Mouse (Mus musculus): Measurements from ENCODE around the gene Hba-a1. TPM values are rescaled to one million over a fixed set of nuclear protein-coding genes. Genes with fewer than 3 reads are reported as not detected.

The Hba-a1 gene
- total RNA-seq, 2 experiments from 2014 or later: 552 to 580 TPM

DNA sequence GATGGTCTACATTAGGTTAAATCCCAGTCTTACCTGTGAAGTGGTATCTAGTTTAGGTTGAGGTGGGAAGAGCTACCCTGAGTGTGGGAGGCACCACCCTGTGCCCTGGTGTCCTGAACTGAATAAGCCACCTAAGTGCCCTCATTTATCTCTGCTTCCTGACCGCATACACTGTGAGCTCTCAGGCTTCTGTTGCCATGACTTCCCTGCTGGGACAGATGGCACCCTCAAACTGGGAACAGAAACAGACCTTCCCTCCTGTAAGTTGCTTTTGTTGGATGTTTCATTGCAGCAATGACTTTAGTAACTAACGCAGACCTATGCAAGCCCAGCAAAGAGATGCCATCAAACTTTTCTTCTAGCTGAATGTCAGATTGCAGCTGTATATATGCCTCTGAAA, 49.9 kb downstream of the Hba-a1 start:
- no peak for DNase-seq (ENCODE audit: extremely low spot score in 1 of 2, low spot score in 1 of 2)

Other genes with a start within 250 kb of the Hba-a1 start
- gene Il9r, start 83.2 kb upstream of the Hba-a1 start, total RNA-seq (2021): not detected
- 10 to 100 TPM; 21.2 to 26.9 TPM for gene Snrnp25, start 78.1 kb upstream of the Hba-a1 start, total RNA-seq (2021)
- gene Rhbdf1, start 61.2 kb upstream of the Hba-a1 start, total RNA-seq (2021): 10 to 100 TPM; 14.0 to 18.3 TPM
- 10 to 100 TPM; 18.1 to 19.9 TPM for gene Mpg, start 57.0 kb upstream of the Hba-a1 start, total RNA-seq (2021)
- gene Nprl3, start 15.8 kb upstream of the Hba-a1 start, total RNA-seq (2021): 10 to 100 TPM; 49.1 to 67.0 TPM
- not detected for gene Hba-x, start 7.1 kb upstream of the Hba-a1 start, total RNA-seq (2021)
- gene Hbq1b, start 3.5 kb downstream of the Hba-a1 start, total RNA-seq (2021): 1 to 10 TPM; 1.6 to 4.3 TPM
- 100 to 1,000 TPM; 469 to 517 TPM for gene Hba-a2, start 13.0 kb downstream of the Hba-a1 start, total RNA-seq (2021)
- 1 to 10 TPM in 1 of 2 experiments, not detected in 1; 1.1 TPM for gene Hbq1a, start 16.6 kb downstream of the Hba-a1 start, total RNA-seq (2021)
- gene Sh3pxd2b, start 64.3 kb downstream of the Hba-a1 start, total RNA-seq (2021): 10 to 100 TPM in 1 of 2 experiments, 1 to 10 TPM in 1; 9.8 to 10.9 TPM
- gene Ubtd2, start 171.9 kb downstream of the Hba-a1 start, total RNA-seq (2021): 10 to 100 TPM; 38.2 to 41.4 TPM
- gene Efcab9, start 248.6 kb downstream of the Hba-a1 start, total RNA-seq (2021): 1 to 10 TPM; 1.2 TPM
- gene Stk10, start 249.8 kb downstream of the Hba-a1 start, total RNA-seq (2021): 1 to 10 TPM; 7.6 to 8.6 TPM